Mouse (Mus musculus): Measurements from ENCODE around the gene Mon2. TPM values are rescaled to one million over a fixed set of nuclear protein-coding genes. Genes with fewer than 3 reads are reported as not detected.

The Mon2 gene
- total RNA-seq, 2 experiments from 2014 or later = 91.2 to 95.9 TPM

- DNase-seq (ENCODE audit: low spot score in 2 of 2) = no peak
- intact Hi-C loops (cut with DNase I) = loop anchor here (2.0 to 5.0 kb wide), 2 partner anchors 200 to 452 kb away; no protein-coding TSS in a partner anchor
Observed at GRCm38 (mm10) chr10:123004475-123005236, 71.6 kb downstream of the Mon2 start.

- intact Hi-C loops (cut with DNase I) = no loop called here
Observed at GRCm38 (mm10) chr10:123001985-123002384, 74.3 kb downstream of the Mon2 start.

GRCm38 (mm10) chr10:123001363-123001762 is 74.9 kb downstream of the Mon2 start:
- intact Hi-C loops (cut with DNase I) = no loop called here

More at GRCm38 (mm10) chr10:123001985-123002384, 74.3 kb downstream of the Mon2 start:
- no peak for DNase-seq (ENCODE audit: low spot score in 2 of 2)

GRCm38 (mm10) chr10:122999356-122999755 is 76.9 kb downstream of the Mon2 start:
- no peak for DNase-seq (ENCODE audit: low spot score in 2 of 2)
- intact Hi-C loops (cut with DNase I) = no loop called here

More at GRCm38 (mm10) chr10:123001363-123001762, 74.9 kb downstream of the Mon2 start:
- no peak for DNase-seq (ENCODE audit: low spot score in 2 of 2)

- intact Hi-C loops (cut with DNase I) = no loop called here
- DNase-seq (ENCODE audit: low spot score in 2 of 2) = no peak
Observed at GRCm38 (mm10) chr10:122997852-122998251, 78.5 kb downstream of the Mon2 start.

- intact Hi-C loops (cut with DNase I) = no loop called here
- no peak for DNase-seq (ENCODE audit: low spot score in 2 of 2)
Observed at GRCm38 (mm10) chr10:122994402-122995107, 81.8 kb downstream of the Mon2 start.

- intact Hi-C loops (cut with DNase I) = no loop called here
- DNase-seq (ENCODE audit: low spot score in 2 of 2) = no peak
Observed at GRCm38 (mm10) chr10:122991648-122992047, 84.7 kb downstream of the Mon2 start.

GRCm38 (mm10) chr10:122991053-122991452 is 85.3 kb downstream of the Mon2 start:
- intact Hi-C loops (cut with DNase I) = no loop called here
- peak; percentile 64 to 79 for DNase-seq (ENCODE audit: low spot score in 2 of 2)

- intact Hi-C loops (cut with DNase I) = no loop called here
- DNase-seq (ENCODE audit: low spot score in 2 of 2) = no peak
Observed at GRCm38 (mm10) chr10:122990606-122991005, 85.7 kb downstream of the Mon2 start.

GRCm38 (mm10) chr10:122989916-122990315 is 86.4 kb downstream of the Mon2 start:
- intact Hi-C loops (cut with DNase I) = loop anchor here (5.0 to 10.0 kb wide), 4 partner anchors 58 to 438 kb away; no protein-coding TSS in a partner anchor
- DNase-seq (ENCODE audit: low spot score in 2 of 2) = peak in 1 of 2 experiments; percentile 66

GRCm38 (mm10) chr10:122988372-122988771 is 87.9 kb downstream of the Mon2 start:
- intact Hi-C loops (cut with DNase I) = loop anchor here (5.0 to 10.0 kb wide), 4 partner anchors 56 to 436 kb away; no protein-coding TSS in a partner anchor
- DNase-seq (ENCODE audit: low spot score in 2 of 2) = no peak

- DNase-seq (ENCODE audit: low spot score in 2 of 2) = peak; percentile 62 to 72
- intact Hi-C loops (cut with DNase I) = loop anchor here (1.0 to 10.0 kb wide), 5 partner anchors 55 to 435 kb away; no protein-coding TSS in a partner anchor
Observed at GRCm38 (mm10) chr10:122987671-122988128, 88.6 kb downstream of the Mon2 start.

- peak; percentile 46 to 80 for DNase-seq (ENCODE audit: low spot score in 2 of 2)
- intact Hi-C loops (cut with DNase I) = loop anchor here (1.0 to 10.0 kb wide), 5 partner anchors 54 to 434 kb away; no protein-coding TSS in a partner anchor
Observed at GRCm38 (mm10) chr10:122986320-122987225, 89.7 kb downstream of the Mon2 start.

GRCm38 (mm10) chr10:122985515-122986319 is 90.6 kb downstream of the Mon2 start:
- DNase-seq (ENCODE audit: low spot score in 2 of 2) = peak; percentile 81 to 85
- intact Hi-C loops (cut with DNase I) = loop anchor here (5.0 to 10.0 kb wide), 4 partner anchors 53 to 433 kb away; no protein-coding TSS in a partner anchor

- intact Hi-C loops (cut with DNase I) = loop anchor here (5.0 to 10.0 kb wide), 4 partner anchors 53 to 433 kb away; no protein-coding TSS in a partner anchor
Observed at GRCm38 (mm10) chr10:122985252-122985514, 91.1 kb downstream of the Mon2 start.

GRCm38 (mm10) chr10:122984531-122985251 is 91.6 kb downstream of the Mon2 start:
- DNase-seq (ENCODE audit: low spot score in 2 of 2) = no peak
- intact Hi-C loops (cut with DNase I) = loop anchor here (5.0 to 10.0 kb wide), 4 partner anchors 52 to 432 kb away; no protein-coding TSS in a partner anchor

More at GRCm38 (mm10) chr10:122985252-122985514, 91.1 kb downstream of the Mon2 start:
- DNase-seq (ENCODE audit: low spot score in 2 of 2) = no peak
